Mouse (Mus musculus) G1E (cell line): ENCODE measurements at regions not wholly inside any gene's neighbourhood (a gene's known extent, or its start where the extent isn't known, plus 50 kb on each side); places are given as distances from the start of the nearest gene placed in this dataset.

ENCODE experiments used
- ATAC-seq: 2 replicates; pipeline ENCODE4 v1.8.0; 2016; ENCODE audit warnings: mild to moderate bottlenecking; ENCODE audit not compliant: insufficient number of reproducible peaks, poor library complexity, low FRiP score, severe bottlenecking; ENCODE audit errors: extremely low read depth
- DNase-seq: peaks from one replicate; pipeline ENCODE4 v3.0.0; 2012; ENCODE audit warnings: low spot score
- H3K27me3 ChIP-seq: 2 replicates; pipeline ENCODE4 v1.6.1; 2012; ENCODE audit warnings: mild to moderate bottlenecking, low read length, inconsistent platforms; ENCODE audit not compliant: insufficient read depth
- H3K36me3 ChIP-seq: replicated peaks from 2 replicates; pipeline ENCODE3; 2012; ENCODE audit warnings: mild to moderate bottlenecking, inconsistent platforms
- H3K4me1 ChIP-seq: 2 replicates; pipeline ENCODE4 v1.6.1; 2012; ENCODE audit warnings: low read depth, low read length, inconsistent platforms, mixed read lengths; ENCODE audit not compliant: insufficient read depth
- H3K4me3 ChIP-seq: 2 replicates; pipeline ENCODE4 v1.5.1; 2012; ENCODE audit warnings: low read depth, mild to moderate bottlenecking, inconsistent platforms, low read length, moderate library complexity, mixed read lengths
- H3K9me3 ChIP-seq: replicated peaks from 2 replicates; pipeline ENCODE4 v1.6.1; 2012; ENCODE audit warnings: inconsistent platforms
- CTCF ChIP-seq: IDR thresholded peaks from 2 replicates; pipeline ENCODE4 v1.5.1; 2012; ENCODE audit warnings: low read depth, low read length, inconsistent platforms, mixed read lengths
- GATA1 ChIP-seq: IDR thresholded peaks from 2 replicates; pipeline ENCODE4 v1.6.1; 2012; ENCODE audit warnings: borderline replicate concordance, low read length, inconsistent platforms, mixed read lengths
- GATA2 ChIP-seq: IDR thresholded peaks from 2 replicates; pipeline ENCODE4 v1.6.1; 2012; ENCODE audit warnings: low read depth, low read length, inconsistent platforms, borderline replicate concordance
- POLR2AphosphoS5 ChIP-seq: IDR thresholded peaks from 2 replicates; pipeline ENCODE4 v1.6.1; 2012; ENCODE audit warnings: low read depth, low read length, inconsistent platforms; ENCODE audit not compliant: insufficient replicate concordance
- TAL1 ChIP-seq: conservative IDR thresholded peaks from 2 replicates; pipeline ENCODE4 v1.6.1; 2012; ENCODE audit warnings: low read depth, low read length, inconsistent platforms, mixed read lengths

DNA sequence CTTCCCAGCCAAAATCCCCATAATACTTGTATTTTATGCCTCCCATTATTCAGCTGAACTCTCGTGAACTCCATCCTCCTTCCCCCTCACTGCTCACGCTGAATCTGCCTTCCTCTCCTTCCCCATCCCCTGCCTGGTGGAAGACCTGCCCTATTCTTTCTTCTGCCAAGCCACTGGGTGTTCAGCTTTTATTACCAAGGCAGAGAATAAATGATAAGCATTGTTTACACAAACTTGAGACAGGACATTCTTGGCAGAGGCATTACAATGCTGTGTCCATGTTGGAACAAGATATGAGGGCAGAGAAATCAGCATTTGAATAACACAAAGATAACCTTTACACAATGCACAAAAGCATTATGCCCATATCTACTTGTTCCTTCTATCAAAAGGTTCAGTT is 80.2 kb downstream of the Dhrs2 start:
- Histone ChIP-seq H3K9me3 (no peaks in the 10 kb centered on the region), H3K27me3 (peaks cover 5% of the 10 kb centered on the region; the same call in 1 of the 2 replicates), H3K36me3 (no peaks in the 10 kb centered on the region), H3K4me3 (no peak overlapping the region), H3K4me1 (no peaks in the 10 kb centered on the region)
- TF ChIP-seq GATA2 (no peak), GATA1 (no peak), POLR2AphosphoS5 (no peak), CTCF (no peak), TAL1 (no peak)
- ATAC-seq (no peak), DNase-seq (no peak)

DNA sequence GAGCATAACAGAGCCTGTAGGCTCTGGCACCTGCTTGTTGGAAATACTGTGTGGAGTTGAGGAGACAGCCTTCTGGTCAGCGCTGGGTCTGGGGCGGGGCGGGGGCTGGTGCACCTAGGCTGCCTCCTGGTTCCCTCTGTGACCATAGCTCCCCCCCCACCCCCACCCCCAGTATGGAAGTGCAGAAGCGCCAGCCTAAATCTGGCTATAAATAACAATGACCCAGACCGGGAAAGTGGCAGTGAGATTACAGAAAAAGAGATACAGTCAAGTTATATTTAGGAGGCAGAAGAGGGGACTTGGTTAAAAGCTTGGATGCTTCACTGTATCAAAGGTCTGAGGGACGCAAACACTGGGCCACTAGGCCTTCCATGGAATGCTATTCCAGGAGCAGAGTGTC is 91.8 kb downstream of the Dhrs2 start:
- TF ChIP-seq GATA1 = no peak
- no peak for TF ChIP-seq POLR2AphosphoS5
- no peak for TF ChIP-seq CTCF
- no peak for TF ChIP-seq GATA2
- TF ChIP-seq TAL1 = no peak
- H3K4me1 ChIP-seq = no peaks in the 10 kb centered on the region
- no peak overlapping the region for H3K4me3 ChIP-seq
- no peaks in the 10 kb centered on the region for H3K9me3 ChIP-seq
- DNase-seq = no peak
- no peaks in the 10 kb centered on the region for H3K36me3 ChIP-seq
- H3K27me3 ChIP-seq = no peaks in the 10 kb centered on the region
- no peak for ATAC-seq

DNA sequence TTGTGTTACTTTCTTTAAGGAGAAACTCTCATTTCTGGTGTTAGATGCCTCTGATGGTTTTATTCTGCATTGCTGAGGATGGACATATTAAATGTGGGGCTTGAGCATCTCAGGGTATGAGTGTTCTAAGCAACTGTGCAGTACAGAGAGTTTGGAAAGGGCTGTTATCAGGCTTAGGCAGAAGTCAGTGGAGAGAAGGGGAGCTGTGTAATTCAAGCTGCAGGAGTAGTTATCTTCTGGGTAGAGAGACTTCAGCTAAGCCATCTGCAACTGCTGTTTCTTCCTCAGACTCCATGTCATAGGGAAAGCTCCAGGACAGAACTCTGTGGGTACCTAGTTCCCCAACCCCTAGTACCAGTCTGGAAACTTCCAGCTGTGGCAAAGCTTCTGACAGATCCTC is 102.1 kb downstream of the Dhrs2 start:
- no peaks in the 10 kb centered on the region for H3K9me3 ChIP-seq
- H3K27me3 ChIP-seq = 0 out of 2 replicates have a peak, but pooled peaks cover 6% of the 10 kb centered on the region
- ATAC-seq = no peak
- TF ChIP-seq GATA2 (no peak), POLR2AphosphoS5 (no peak)
- H3K4me3 ChIP-seq = no peak overlapping the region
- H3K36me3 ChIP-seq = no peaks in the 10 kb centered on the region
- no peak for DNase-seq
- H3K4me1 ChIP-seq = no peaks in the 10 kb centered on the region

DNA sequence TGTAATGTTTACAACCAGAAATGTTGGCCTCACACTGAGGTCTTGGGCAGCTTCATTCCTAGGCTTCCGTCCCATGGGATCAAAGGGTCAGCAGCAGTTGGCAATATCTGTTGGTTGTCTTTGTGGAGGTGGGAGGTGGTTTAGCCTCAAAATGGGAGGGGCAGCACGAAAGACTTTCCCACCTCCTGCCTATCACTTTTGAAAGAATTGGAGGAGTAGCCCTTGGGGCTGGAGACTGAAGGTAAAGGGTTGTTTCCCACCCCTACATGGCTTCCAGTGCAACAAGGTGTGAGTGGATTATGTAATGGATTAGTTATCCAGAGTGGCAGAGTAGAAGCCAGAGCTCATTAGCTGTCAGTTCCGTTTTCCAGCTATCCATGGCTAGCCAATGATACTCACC is 102.5 kb downstream of the Dhrs2 start:
- Histone ChIP-seq H3K36me3 (no peaks in the 10 kb centered on the region), H3K4me3 (no peak overlapping the region), H3K27me3 (0 out of 2 replicates have a peak, but pooled peaks cover 6% of the 10 kb centered on the region), H3K9me3 (no peaks in the 10 kb centered on the region), H3K4me1 (no peaks in the 10 kb centered on the region)
- DNase-seq (no peak), ATAC-seq (no peak)
- no peak for TF ChIP-seq TAL1
- TF ChIP-seq GATA1 = no peak
- no peak for TF ChIP-seq GATA2
- TF ChIP-seq POLR2AphosphoS5 = no peak
- no peak for TF ChIP-seq CTCF

DNA sequence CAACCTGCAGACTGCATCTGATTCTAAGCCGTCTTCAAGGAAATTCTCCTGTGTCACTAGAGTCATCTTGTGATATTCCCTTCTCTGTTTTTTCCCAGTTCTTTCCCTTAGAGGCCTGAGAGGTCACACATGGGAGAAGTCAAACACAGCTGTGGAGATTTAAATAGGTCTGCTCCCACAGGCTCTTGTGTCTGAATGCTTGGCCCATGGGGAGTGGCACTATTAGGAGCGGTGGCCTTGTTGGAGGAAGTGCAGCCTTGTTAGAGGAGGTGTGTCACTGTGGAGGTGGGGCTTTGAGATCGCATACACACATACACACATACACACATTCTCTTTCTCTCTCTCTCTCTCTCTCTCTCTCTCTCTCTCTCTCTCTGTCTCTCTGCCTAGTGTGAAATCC is 112.0 kb downstream of the Dhrs2 start:
- no peak for ATAC-seq

DNA sequence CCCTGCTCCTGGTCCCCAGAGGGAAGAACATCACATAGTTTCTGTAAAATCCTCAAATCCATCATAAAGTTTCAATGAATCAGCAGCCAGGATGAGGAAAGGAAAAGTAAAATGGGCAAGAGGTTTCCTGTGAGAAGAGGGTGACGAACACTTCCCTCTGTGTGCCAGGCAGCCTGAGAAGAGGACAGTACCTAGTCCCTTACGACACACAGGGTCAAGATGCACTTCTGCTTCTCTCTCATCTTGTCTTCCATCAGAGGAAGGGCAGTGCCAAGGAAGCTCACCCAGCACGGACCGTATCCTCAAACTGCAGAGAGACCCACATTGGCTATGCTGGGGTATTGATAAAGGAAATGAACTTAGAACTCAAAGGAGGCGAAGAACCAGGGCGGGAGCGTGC is 112.5 kb downstream of the Dhrs2 start:
- H3K4me1 ChIP-seq = peaks cover 2% of the 10 kb centered on the region; the same call in 1 of the 2 replicates
- H3K4me3 ChIP-seq = no peak overlapping the region
- DNase-seq (no peak), ATAC-seq (no peak)
- H3K27me3 ChIP-seq = peaks cover 21% of the 10 kb centered on the region
- TF ChIP-seq CTCF = no peak
- no peak for TF ChIP-seq GATA2
- no peak for TF ChIP-seq TAL1
- TF ChIP-seq POLR2AphosphoS5 = no peak
- TF ChIP-seq GATA1 = no peak
- H3K9me3 ChIP-seq = no peaks in the 10 kb centered on the region
- H3K36me3 ChIP-seq = no peaks in the 10 kb centered on the region

More for the DNA sequence above, 112.0 kb downstream of the Dhrs2 start:
- peaks cover 17% of the 10 kb centered on the region for H3K27me3 ChIP-seq
- peaks cover 2% of the 10 kb centered on the region; the same call in 1 of the 2 replicates for H3K4me1 ChIP-seq
- H3K9me3 ChIP-seq = no peaks in the 10 kb centered on the region
- no peak for TF ChIP-seq TAL1
- TF ChIP-seq POLR2AphosphoS5 = no peak
- TF ChIP-seq GATA1 = no peak
- no peak for TF ChIP-seq CTCF
- no peak for TF ChIP-seq GATA2
- no peak for DNase-seq
- H3K4me3 ChIP-seq = no peak overlapping the region
- no peaks in the 10 kb centered on the region for H3K36me3 ChIP-seq

DNA sequence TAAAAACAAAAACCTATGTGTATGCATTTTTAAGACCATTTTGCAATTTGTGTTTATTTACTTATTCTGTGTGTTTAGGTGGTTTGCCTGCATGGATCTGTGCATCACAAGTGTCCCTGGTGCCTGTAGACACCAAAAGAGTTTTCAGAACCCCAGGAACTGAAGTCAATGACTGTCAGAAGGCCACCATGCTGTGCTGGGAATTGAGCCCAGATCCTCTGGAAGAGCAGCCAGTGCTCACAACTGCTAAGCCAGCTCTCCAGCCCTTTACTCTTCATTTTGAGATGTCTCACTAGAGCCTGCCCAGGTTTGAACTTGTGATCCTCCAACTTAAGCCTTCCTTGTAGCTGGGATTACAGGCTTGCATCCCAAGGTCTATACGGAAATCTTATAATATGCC is 113.8 kb downstream of the Dhrs2 start:
- TF ChIP-seq GATA2 = no peak
- TF ChIP-seq POLR2AphosphoS5 = no peak
- TF ChIP-seq CTCF = no peak
- H3K9me3 ChIP-seq = no peaks in the 10 kb centered on the region
- DNase-seq (no peak), ATAC-seq (no peak)
- no peak overlapping the region for H3K4me3 ChIP-seq
- H3K4me1 ChIP-seq = peaks cover 2% of the 10 kb centered on the region; the same call in 1 of the 2 replicates
- H3K36me3 ChIP-seq = no peaks in the 10 kb centered on the region
- H3K27me3 ChIP-seq = peaks cover 28% of the 10 kb centered on the region
